Mouse (Mus musculus): ENCODE data around the gene Gpr142.

Gpr142 gene

DNA sequence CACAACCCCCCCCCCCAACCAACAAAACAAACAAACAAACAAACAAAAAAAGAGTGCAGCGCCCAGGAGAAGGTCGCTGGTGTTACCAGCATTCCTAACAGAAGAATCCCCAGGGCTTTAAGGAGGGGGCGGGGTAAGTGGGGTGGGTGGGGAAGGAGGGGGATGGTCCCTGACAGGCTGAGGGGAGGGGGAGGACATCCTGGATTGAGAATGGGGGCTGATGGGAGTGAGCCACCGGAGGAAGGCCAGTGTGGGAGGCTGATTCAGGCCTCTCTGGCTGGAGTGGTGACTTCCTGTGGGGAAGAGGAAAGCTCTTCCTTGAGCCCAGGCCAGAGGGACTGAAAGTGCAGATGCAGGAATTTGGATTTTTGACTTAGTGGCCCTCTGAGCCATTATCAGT lies 47.6 kb downstream of the Gpr142 start:
- no peak for DNase-seq

DNA sequence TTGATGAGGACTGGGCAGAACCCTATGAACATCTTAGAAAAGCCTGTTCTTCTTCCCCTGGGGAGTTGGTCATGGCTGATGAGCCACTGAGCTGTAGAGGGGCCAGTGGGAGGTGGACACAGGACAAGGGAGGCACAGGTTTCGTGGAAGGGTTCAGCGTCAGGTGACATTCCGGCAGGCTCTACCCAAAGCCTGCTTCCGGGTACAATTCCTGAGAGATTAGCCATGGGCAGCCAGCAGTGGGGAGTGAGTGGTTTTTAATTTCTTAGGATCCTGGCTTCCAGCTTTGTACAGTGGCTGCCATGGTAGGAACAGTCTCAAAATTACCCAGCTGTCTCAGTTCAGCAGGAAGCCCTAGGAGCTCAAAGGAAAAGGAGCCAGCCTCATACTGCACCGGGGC lies 48.3 kb downstream of the Gpr142 start:
- DNase-seq = no peak

DNA sequence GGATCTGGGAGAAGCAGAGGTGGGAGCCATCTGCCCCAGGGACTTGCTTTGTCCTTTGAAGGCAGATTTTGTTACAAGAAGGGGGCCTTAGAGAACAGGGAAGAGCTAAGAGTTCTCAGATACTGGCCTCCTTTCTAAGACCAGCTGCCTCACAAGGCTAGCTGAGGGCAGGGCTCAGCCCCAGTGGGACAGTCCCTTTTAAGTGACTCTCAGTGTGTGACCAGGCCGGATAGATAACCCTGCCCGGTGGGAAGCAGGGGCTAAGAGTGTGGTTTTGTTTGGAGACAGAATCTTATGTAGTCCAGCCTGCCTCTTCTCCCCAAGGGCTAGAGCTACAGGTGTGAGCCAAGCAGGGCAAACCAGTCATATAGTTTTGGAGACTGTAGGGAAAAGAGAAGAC lies 50.8 kb downstream of the Gpr142 start:
- no peak for DNase-seq

DNA sequence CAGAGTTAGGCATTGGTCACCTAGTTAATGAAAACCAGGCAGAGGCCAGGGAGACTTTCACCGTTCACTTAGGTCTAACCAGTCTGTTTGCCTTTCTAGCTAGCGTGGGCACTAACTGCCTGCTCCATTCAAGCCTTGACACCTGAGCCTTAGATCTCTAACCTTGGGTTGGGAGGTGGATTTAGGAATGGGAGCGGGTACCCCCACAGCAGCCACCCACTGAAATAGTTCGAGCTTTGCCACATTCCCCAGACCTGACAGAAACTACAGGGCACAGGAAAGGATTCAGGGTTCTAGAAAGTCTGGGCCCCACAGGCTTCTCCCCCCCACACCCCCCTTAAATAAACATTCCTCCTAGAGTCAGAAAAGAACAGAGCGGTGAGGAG lies 51.3 kb downstream of the Gpr142 start:
- no peak for DNase-seq

DNA sequence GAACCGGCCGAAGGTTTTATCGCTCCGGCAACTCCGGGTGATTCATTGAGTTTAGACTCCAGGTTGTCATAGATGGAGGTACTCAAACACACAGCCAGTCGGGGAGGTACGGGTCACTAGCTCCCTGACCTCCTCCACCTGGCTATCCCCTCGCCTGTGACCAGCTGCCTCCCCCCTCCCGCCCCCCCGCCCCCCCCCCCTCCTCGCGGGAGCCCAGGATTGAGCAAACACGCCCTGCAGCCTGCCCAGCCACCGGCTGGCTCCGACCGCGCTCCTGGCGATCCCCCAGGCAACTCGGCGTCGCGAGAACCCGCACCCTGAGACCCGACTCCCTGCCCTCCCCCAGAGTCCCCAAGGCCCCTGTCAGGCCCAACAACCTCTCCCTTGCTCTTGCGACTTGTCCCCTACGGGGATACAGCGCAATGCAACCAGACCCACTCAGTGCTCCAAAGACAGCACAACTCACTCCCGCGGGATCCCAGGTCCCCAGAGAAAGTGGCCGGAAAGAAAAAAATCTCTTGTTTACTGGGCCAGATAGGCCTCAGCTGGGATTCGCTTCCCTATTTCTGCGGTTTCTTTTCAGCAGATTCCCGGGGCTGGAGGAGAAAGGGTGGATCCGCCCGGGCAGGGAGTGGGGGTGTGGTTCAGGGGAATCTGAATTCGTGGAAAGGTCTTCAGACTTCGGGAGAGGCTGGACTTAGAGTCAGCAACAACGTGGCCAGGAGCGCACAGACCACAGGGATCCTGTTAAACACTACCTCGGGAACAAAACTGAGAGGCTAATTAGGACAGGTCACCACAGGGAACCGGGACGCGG lies 51.9 kb downstream of the Gpr142 start, which contains the start of gene Gprc5c:
TSS of gene Gprc5c (plus strand) at position 701 of the 817 bp plus-strand sequence.
- DNase-seq = no peak

DNA sequence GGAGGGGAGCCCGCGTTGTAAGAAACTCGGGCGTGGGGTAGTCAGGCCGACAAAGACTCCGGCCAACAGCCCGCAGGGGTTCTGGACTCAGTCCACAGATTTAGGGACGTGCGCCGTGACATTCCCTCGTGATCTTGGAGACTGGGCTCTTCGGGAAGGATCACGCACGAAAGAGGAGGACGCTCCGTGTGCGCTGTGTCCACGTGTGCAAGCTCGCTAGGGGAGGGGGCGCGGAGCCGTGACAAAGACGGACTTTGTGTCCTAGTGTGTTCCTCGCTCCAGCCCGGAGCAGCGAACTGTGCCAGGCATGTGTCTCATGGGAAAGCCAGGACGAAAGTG lies 52.5 kb downstream of the Gpr142 start:
- DNase-seq = no peak

DNA sequence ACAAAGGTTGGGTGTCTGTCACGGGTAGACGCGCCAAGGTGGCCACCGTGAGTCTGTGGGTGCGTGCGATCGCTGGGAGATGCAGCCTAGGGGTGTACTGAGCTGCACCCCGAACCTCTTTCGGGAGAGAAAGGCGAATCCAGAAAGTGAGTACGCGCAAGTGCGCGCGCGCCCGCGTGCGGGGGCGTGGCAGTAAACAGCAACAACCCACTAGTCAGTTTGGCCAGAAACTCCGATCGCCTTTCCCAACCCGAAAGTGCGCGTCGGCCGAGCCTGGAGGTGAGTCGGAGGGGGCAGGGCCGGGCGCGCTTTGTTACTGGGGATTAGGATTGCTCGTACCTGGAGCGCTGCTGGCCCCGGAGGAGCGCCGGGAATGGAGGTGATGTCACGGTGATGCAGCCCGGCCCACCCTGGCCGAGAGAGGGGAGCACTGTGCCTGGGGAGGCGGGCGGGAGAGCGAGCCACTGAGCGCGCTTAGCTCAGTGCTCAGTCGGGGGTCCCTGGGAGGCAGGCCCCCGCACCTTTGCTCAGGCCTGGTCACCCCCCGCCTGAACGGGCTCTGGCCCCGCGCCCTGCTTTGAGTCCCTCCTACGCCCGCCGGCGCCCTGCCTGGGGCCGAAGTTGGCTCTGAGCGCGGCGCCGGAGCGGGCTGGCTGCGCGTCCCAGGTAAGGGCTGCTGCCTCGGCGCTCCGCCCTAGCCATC lies 53.0 kb downstream of the Gpr142 start:
- DNase-seq = no peak

DNA sequence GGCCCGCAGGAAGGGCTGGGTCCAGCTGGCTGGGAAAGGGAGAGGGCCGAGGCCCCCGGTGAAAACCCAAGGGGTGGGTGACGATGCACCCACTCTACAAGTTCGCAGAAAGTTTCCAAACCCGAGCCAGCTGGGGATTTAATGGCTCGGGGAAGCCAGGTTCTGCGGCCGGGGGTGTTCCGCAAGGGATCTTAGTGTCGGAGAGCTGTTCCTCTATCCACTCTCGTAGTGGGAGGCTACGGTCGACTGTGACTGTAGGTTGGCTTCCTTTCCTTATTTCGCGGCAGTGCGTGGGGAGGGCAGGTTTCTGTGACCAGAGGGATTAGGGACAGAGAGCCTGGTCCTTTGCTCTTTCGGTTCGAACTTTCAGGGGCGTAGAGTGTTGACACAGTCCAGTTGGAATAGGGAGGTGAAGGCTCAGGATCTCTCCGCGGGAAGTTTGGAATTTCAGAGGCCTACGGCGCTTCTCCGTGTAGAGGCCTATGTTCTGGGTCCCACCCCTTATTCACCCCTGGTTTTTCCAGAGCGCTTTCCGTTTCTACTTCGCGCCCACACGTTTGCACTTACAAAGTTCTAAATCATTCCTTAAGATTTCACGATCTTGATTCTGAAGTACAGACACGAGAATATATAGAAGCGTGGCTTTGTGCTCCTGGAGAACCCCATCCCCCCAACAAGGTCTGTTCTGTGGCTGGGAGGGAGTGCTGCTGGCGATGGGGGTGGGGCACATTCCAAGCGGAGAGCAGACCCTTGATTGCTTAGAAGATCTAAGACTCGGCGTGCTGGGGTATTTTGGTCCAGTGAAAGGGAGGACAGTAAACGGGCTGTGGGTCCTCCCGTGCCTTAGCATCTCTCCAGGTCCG lies 53.8 kb downstream of the Gpr142 start:
- no peak for DNase-seq

DNA sequence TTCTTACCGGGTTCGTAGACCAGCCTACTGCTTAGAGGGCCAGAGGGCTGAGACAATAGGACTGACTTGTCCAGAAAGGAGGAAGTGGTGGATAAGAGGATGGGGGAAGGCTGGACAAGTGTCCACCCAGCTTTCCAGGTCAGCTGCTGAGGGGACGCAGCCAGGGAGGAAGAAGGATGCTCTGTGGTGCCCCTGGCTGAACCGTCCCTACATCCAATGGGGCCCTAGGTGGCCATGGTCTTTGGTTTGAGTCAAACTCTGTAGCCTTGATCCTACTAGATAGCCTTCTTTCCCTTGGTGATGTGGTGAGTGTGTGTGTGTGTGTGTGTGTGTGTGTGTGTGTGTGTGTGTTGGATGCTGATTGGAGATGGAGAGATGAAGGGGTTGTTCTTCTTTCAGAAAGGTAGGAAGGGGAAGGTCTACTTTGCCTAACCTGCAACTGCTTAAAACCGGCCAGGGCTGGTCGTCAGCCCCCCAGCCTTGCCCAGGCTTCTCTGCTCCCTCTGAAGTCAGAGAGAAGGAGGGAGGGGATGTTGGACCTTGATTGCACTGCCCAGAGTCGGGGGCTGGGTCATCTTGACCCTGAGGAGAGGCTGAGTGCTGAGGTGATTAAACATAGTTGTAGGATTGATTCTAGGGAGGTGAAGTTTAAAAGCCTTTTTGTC lies 54.6 kb downstream of the Gpr142 start:
- DNase-seq = no peak

DNA sequence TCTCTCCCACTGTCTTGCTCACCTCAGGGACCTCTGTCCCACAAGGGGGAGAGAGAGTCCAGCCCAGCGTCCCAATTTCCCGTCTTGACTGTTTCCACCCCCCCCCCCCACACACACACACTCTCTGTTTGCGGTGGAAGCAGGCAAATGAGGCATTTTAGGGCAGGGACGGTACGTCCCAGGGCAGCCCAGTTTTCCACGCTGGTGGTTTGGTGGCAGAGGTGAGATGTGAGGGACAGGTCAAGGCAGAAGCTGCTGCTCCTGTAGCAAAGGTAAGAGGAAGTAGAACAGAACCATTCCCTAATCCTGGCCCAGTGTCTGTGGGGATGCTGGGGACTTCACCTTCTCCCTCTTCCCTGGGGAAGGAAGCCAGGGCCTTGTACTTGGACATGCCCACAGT lies 55.9 kb downstream of the Gpr142 start:
- DNase-seq = no peak

DNA sequence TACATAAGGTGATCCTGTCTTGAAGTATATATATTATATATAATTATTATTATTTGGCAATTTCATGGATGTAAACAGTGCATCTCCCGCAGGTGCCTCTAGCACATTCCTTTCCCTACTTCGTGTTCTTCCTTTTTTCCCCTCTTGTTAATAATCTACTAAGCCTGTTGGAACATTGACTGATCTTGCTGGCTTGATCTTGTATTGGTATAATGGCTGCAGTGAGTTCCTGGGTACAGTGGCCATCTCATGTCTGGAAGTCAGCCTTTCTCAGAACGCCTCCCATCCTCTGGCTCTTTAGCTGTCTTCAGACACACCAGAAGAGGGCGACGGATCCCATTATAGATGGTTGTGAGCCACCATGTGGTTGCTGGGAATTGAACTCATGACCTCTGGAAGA lies 57.4 kb downstream of the Gpr142 start:
- DNase-seq = no peak

All from spleen, adult 18-20 months (tissue).